8 mouse cellular contexts compared by ENCODE assay signal in genomic region chr8:13674294-13675010, GRCm38 (mm10). TPM values are rescaled to one million over a fixed set of nuclear protein-coding genes. Genes with fewer than 3 reads are reported as not detected.
DNase-seq lines count a peak whose midpoint lies in the region; ATAC-seq and TF ChIP-seq lines count a peak whose summit lies in the region.

No protein-coding gene starts in this region.

- no peaks in the 10 kb centered on the region for H3K36me3 ChIP-seq in kidney, adult 2 months (ENCODE audit: control insufficient read depth, insufficient read depth, low read length)
- H3K36me3 ChIP-seq in heart, embryonic 10.5 days: no peaks in the 10 kb centered on the region
- no peaks in the 10 kb centered on the region for H3K36me3 ChIP-seq in liver, embryonic 11.5 days (ENCODE audit: control insufficient read depth, insufficient read depth, low read length)

- TF ChIP-seq POLR2A in kidney, adult 2 months (IDR thresholded peaks at IDR 0.05; ENCODE audit: low read depth, low read length): no peak

- DNase-seq in kidney, adult 2 months: peak; percentile 41
- DNase-seq in kidney, adult 18-20 months: no peak
- peak; percentile 49 to 58 for DNase-seq in CD8-positive naive resting alpha-beta T cell, adult 2 months (ENCODE audit: low read depth in 2 of 2, low spot score in 2 of 2)
- DNase-seq in heart, embryonic 10.5 days (ENCODE audit: low spot score): no peak
- no peak for DNase-seq in liver, embryonic 11.5 days (ENCODE audit: low spot score)
- DNase-seq in skeletal muscle tissue, adult 2 months (ENCODE audit: low read depth, low spot score): peak; percentile 84
- DNase-seq in cerebellum, postnatal 14 days: no peak

- no peak overlapping the region for H3K27ac ChIP-seq in kidney, adult 2 months (ENCODE audit: insufficient read depth, low read depth, low read length)
- H3K27ac ChIP-seq in heart, embryonic 10.5 days: 0 out of 2 replicates have a peak overlapping the region, but pooled peaks have one; percentile 44
- H3K27ac ChIP-seq in liver, embryonic 11.5 days (ENCODE audit: low read depth, low read length): peak overlapping the region; percentile 68; the same call in 1 of the 2 replicates

- H3K27me3 ChIP-seq in kidney, adult 2 months (replicated peaks; ENCODE audit: control insufficient read depth, insufficient read depth, low read length): no peaks in the 10 kb centered on the region
- H3K27me3 ChIP-seq in heart, embryonic 10.5 days (ENCODE audit: insufficient read depth, poor library complexity, severe bottlenecking): peaks cover 13% of the 10 kb centered on the region
- H3K27me3 ChIP-seq in liver, embryonic 11.5 days (replicated peaks; ENCODE audit: control insufficient read depth, insufficient read depth, low read length): no peaks in the 10 kb centered on the region

- 0 out of 2 replicates have a peak overlapping the region, but pooled peaks have one; percentile 30 for H3K9ac ChIP-seq in liver, embryonic 11.5 days (ENCODE audit: low read depth, low read length)

- H3K4me3 ChIP-seq in kidney, adult 2 months (ENCODE audit: insufficient read depth, low read depth, low read length): no peak overlapping the region
- peak overlapping the region; percentile 88 for H3K4me3 ChIP-seq in heart, embryonic 10.5 days
- peak overlapping the region; percentile 82 for H3K4me3 ChIP-seq in liver, embryonic 11.5 days (ENCODE audit: low read depth, low read length)

- 0 out of 2 replicates have a peak, but pooled peaks cover 7% of the 10 kb centered on the region for H3K4me1 ChIP-seq in kidney, adult 2 months (ENCODE audit: control insufficient read depth, insufficient read depth, low read length)
- peaks cover 87% of the 10 kb centered on the region for H3K4me1 ChIP-seq in heart, embryonic 10.5 days
- peaks cover 60% of the 10 kb centered on the region for H3K4me1 ChIP-seq in liver, embryonic 11.5 days (replicated peaks; ENCODE audit: control insufficient read depth, insufficient read depth, low read length)

- peak overlapping the region; percentile 88 for H3K4me2 ChIP-seq in liver, embryonic 11.5 days

- 61% methylated on average over 12 of the region's 12 CpGs for WGBS in kidney, adult 2 months
- 35% methylated on average over 12 of the region's 12 CpGs for WGBS in heart, embryonic 10.5 days
- 32% methylated on average over 12 of the region's 12 CpGs for WGBS in liver, embryonic 11.5 days

- no peak for TF ChIP-seq CTCF in kidney, adult 2 months (conservative IDR thresholded peaks at IDR 0.05; ENCODE audit: insufficient read depth, insufficient read length, low read depth, low read length)

- H3K9me3 ChIP-seq in heart, embryonic 10.5 days: no peaks in the 10 kb centered on the region
- no peaks in the 10 kb centered on the region for H3K9me3 ChIP-seq in liver, embryonic 11.5 days (ENCODE audit: control insufficient read depth, low read length)

- no peak for ATAC-seq in liver, embryonic 11.5 days (replicated peaks; ENCODE audit: low FRiP score)
- ATAC-seq in erythroblast, adult 5-6 weeks (replicated peaks; ENCODE audit: low FRiP score, poor library complexity, severe bottlenecking): no peak

RNA-seq across cellular contexts. Expression of gene Rasa3, which starts 3.0 kb away (rescaled TPM):
- polyA plus RNA-seq in kidney, adult 2 months (2012; rRNA removed): 9.4 and 10.8 TPM in 2 replicates
- 33.0 and 48.0 TPM in 2 replicates for polyA plus RNA-seq in heart, embryonic 10.5 days (2016; fragmentation: Nextera tagmentation; extraction: Ambion mirVana)
- 37.2 and 38.2 TPM in 2 replicates for polyA plus RNA-seq in liver, embryonic 11.5 days (2014; fragmentation: Nextera tagmentation; extraction: Ambion mirVana)
- 4.8 and 11.7 TPM in 2 replicates for total RNA-seq in erythroblast, adult 5-6 weeks (2015; ENCODE audit: low replicate concordance)
- total RNA-seq in erythroblast, adult 5-6 weeks (2017; ENCODE audit: low replicate concordance): 17.1 and 19.5 TPM in 2 replicates

RNA-seq across cellular contexts. Expression of gene Cfap97d2, which starts 31.2 kb away (rescaled TPM):
- polyA plus RNA-seq in kidney, adult 2 months (2012; rRNA removed): not detected in 2 replicates
- not detected in 2 replicates for polyA plus RNA-seq in heart, embryonic 10.5 days (2016; fragmentation: Nextera tagmentation; extraction: Ambion mirVana)
- polyA plus RNA-seq in liver, embryonic 11.5 days (2014; fragmentation: Nextera tagmentation; extraction: Ambion mirVana): 0.19 TPM in 1 of 2 replicates, not detected in the other
- total RNA-seq in erythroblast, adult 5-6 weeks (2015; ENCODE audit: low replicate concordance): not detected in 2 replicates
- total RNA-seq in erythroblast, adult 5-6 weeks (2017; ENCODE audit: low replicate concordance): not detected in 2 replicates

Comparison
In these comparisons a context has a peak if more than half of its experiments do, and no peak if none do; other contexts are left out.
1. DNase-seq: peak in kidney, adult 2 months (single experiment), CD8-positive naive resting alpha-beta T cell, adult 2 months (2 of 2) and skeletal muscle tissue, adult 2 months (single experiment); none in kidney, adult 18-20 months (single experiment), heart, embryonic 10.5 days (single experiment), liver, embryonic 11.5 days (single experiment) and cerebellum, postnatal 14 days (0 of 2).